Comparison of ENCODE assay signal across 9 mouse cellular contexts in the genomic region with DNA sequence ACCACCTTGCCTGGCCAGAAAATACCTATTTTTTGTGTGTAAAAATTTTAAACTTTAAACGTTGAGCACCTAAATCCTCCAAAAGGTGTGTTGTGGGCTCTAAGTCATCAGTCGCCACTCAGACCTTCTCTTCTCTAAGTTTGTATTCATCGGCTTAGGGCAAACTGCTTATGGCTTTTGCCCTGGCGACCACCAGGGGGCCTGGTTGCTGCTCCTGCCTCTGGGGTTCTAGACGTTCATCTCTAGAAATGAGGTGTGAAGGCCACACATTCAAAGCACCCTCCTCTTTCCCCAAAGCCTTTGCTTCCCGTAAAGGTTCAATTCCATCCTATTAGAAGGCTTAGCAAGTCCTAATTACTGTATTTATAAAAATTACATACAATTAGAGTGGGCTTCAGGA.
DNase-seq lines count a peak whose midpoint lies in the region; ATAC-seq and TF ChIP-seq lines count a peak whose summit lies in the region.
"Had no signal": no experiment of that assay in that cellular context is flagged by ENCODE, and none has a peak within 500 bp of the region (broad histone marks: within the 10 kb centered on the region; RNA-seq: fewer than 3 reads in every experiment).

No protein-coding gene starts in this region.

- no peak for DNase-seq in heart, adult 2 months
- no peak for DNase-seq in heart, adult 8-10 months (ENCODE audit: low spot score)
- no peak for DNase-seq in midbrain, postnatal 0 days (ENCODE audit: low spot score)
- peak; percentile 32 for DNase-seq in embryonic facial prominence, embryonic 11.5 days (ENCODE audit: low spot score)
- peak; percentile 54 for DNase-seq in thymus, postnatal 25 days
- no peak for DNase-seq in frontal cortex, postnatal 14 days (ENCODE audit: low spot score in 2 of 2)
- DNase-seq: cerebellum, adult 8-10 months had no signal

- TF ChIP-seq CTCF in heart, adult 2 months (IDR thresholded peaks at IDR 0.05) = peak; percentile 54
- peak; percentile 56 for TF ChIP-seq CTCF in midbrain, postnatal 0 days (IDR thresholded peaks at IDR 0.05)

- intact Hi-C loops in heart, adult 2 months (cut with DNase I) = no loop called here

- TF ChIP-seq POLR2A in heart, adult 2 months (IDR thresholded peaks at IDR 0.05; ENCODE audit: insufficient read depth, low read depth, low read length) = no peak

- no peaks in the 10 kb centered on the region for H3K27me3 ChIP-seq in heart, adult 2 months (ENCODE audit: control insufficient read depth, insufficient read depth, low read length)
- H3K27me3 ChIP-seq in midbrain, postnatal 0 days (ENCODE audit: insufficient read depth, low read length) = no peaks in the 10 kb centered on the region
- 0 out of 2 replicates have a peak, but pooled peaks cover 3% of the 10 kb centered on the region for H3K27me3 ChIP-seq in midbrain, embryonic 13.5 days
- no peaks in the 10 kb centered on the region for H3K27me3 ChIP-seq in embryonic facial prominence, embryonic 11.5 days (ENCODE audit: control insufficient read depth, insufficient read depth, low read length)

- 33% methylated on average over 6 of the region's 6 CpGs for WGBS in heart, adult 2 months
- 55% methylated on average over 6 of the region's 6 CpGs for WGBS in midbrain, postnatal 0 days
- WGBS in midbrain, embryonic 13.5 days = 52% methylated on average over 6 of the region's 6 CpGs
- WGBS in embryonic facial prominence, embryonic 11.5 days = 48% methylated on average over 6 of the region's 6 CpGs

- no peaks in the 10 kb centered on the region for H3K79me2 ChIP-seq in heart, adult 2 months (replicated peaks; ENCODE audit: control insufficient read depth, insufficient read depth, low read length)

- no peak overlapping the region for H3K4me3 ChIP-seq in heart, adult 2 months
- H3K4me3 ChIP-seq in midbrain, postnatal 0 days (ENCODE audit: low read depth, low read length) = no peak overlapping the region
- H3K4me3 ChIP-seq in midbrain, embryonic 13.5 days (replicated peaks) = no peak overlapping the region
- no peak overlapping the region for H3K4me3 ChIP-seq in embryonic facial prominence, embryonic 11.5 days (ENCODE audit: low read depth, low read length)

- no peak for TF ChIP-seq EP300 in heart, adult 2 months (IDR thresholded peaks at IDR 0.05; ENCODE audit: insufficient read depth, low read depth, low read length)

- H3K9me3 ChIP-seq in midbrain, postnatal 0 days (ENCODE audit: low read length) = no peaks in the 10 kb centered on the region
- H3K9me3 ChIP-seq in midbrain, embryonic 13.5 days = no peaks in the 10 kb centered on the region
- no peaks in the 10 kb centered on the region for H3K9me3 ChIP-seq in embryonic facial prominence, embryonic 11.5 days (replicated peaks; ENCODE audit: control insufficient read depth, low read length)

- no peak overlapping the region for H3K27ac ChIP-seq in heart, adult 2 months
- no peak overlapping the region for H3K27ac ChIP-seq in midbrain, postnatal 0 days (ENCODE audit: low read depth, low read length)
- H3K27ac ChIP-seq in midbrain, embryonic 13.5 days = no peak overlapping the region
- H3K27ac ChIP-seq in embryonic facial prominence, embryonic 11.5 days (replicated peaks; ENCODE audit: low read depth, low read length) = no peak overlapping the region

- no peak for ATAC-seq in midbrain, postnatal 0 days (ENCODE audit: low FRiP score)
- no peak for ATAC-seq in midbrain, embryonic 13.5 days
- no peak for ATAC-seq in embryonic facial prominence, embryonic 11.5 days (replicated peaks; ENCODE audit: insufficient number of reproducible peaks, low FRiP score, low TSS enrichment, low read depth)
- no peak for ATAC-seq in frontal cortex, adult (ENCODE audit: low TSS enrichment)

- H3K4me1 ChIP-seq in heart, adult 2 months (ENCODE audit: control insufficient read depth, insufficient read depth, low read length) = no peaks in the 10 kb centered on the region
- H3K4me1 ChIP-seq in midbrain, postnatal 0 days (ENCODE audit: insufficient read depth, low read length) = no peaks in the 10 kb centered on the region
- no peaks in the 10 kb centered on the region for H3K4me1 ChIP-seq in midbrain, embryonic 13.5 days (replicated peaks)
- H3K4me1 ChIP-seq in embryonic facial prominence, embryonic 11.5 days (ENCODE audit: control insufficient read depth, insufficient read depth, low read length) = no peaks in the 10 kb centered on the region

- H3K36me3 ChIP-seq in heart, adult 2 months (ENCODE audit: control insufficient read depth, insufficient read depth, low read length) = no peaks in the 10 kb centered on the region
- no peaks in the 10 kb centered on the region for H3K36me3 ChIP-seq in midbrain, postnatal 0 days (ENCODE audit: insufficient read depth, low read length)
- no peaks in the 10 kb centered on the region for H3K36me3 ChIP-seq in midbrain, embryonic 13.5 days
- H3K36me3 ChIP-seq in embryonic facial prominence, embryonic 11.5 days (replicated peaks; ENCODE audit: control insufficient read depth, insufficient read depth, low read depth, low read length) = no peaks in the 10 kb centered on the region

- H3K4me2 ChIP-seq in midbrain, postnatal 0 days (ENCODE audit: low read depth, low read length, poor library complexity, severe bottlenecking) = no peak overlapping the region
- no peak overlapping the region for H3K4me2 ChIP-seq in midbrain, embryonic 13.5 days (replicated peaks)
- H3K4me2 ChIP-seq in embryonic facial prominence, embryonic 11.5 days (ENCODE audit: low read depth, low read length) = no peak overlapping the region

- H3K9ac ChIP-seq in heart, adult 2 months (ENCODE audit: low read depth, low read length) = no peak overlapping the region
- H3K9ac ChIP-seq in midbrain, postnatal 0 days (replicated peaks; ENCODE audit: low read length, poor library complexity, severe bottlenecking) = no peak overlapping the region
- no peak overlapping the region for H3K9ac ChIP-seq in midbrain, embryonic 13.5 days (replicated peaks)
- no peak overlapping the region for H3K9ac ChIP-seq in embryonic facial prominence, embryonic 11.5 days (replicated peaks; ENCODE audit: low read length)

Comparison
In these comparisons a context has a peak if more than half of its experiments do, and no peak if none do; other contexts are left out.
1. DNase-seq: peak in embryonic facial prominence, embryonic 11.5 days (single experiment) and thymus, postnatal 25 days (single experiment); none in heart, adult 2 months (0 of 2), heart, adult 8-10 months (single experiment), midbrain, postnatal 0 days (single experiment) and frontal cortex, postnatal 14 days (0 of 2).